Mouse (Mus musculus): Measurements from ENCODE around the gene Gpx5.
"Not testable (repeated sequence)": the region's sequence is repeated elsewhere in the genome, so short reads cannot be mapped to it uniquely, and the experiment has no call there.

Gene Gpx5

DNA sequence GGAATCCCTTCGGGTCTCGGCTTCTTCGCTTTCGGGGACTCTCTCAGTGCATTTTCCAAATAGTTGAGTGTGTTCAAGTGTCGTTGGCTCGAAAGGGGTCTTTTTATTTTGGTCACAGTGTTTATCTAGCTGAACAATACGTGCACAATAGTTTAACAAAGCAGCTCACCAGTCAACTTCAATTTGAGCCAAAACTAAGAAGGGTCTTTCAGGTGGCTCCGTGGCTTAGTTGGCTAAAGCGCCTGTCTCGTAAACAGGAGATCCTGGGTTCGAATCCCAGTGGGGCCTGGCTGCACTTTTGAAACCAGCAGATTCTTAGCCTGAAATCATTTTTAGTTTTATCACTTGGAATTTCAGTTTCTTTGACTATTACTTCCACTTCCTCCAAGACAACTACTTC is 28.2 kb downstream of the Gpx5 start:
- DNase-seq (ENCODE audit: low spot score), result peak; percentile 84

DNA sequence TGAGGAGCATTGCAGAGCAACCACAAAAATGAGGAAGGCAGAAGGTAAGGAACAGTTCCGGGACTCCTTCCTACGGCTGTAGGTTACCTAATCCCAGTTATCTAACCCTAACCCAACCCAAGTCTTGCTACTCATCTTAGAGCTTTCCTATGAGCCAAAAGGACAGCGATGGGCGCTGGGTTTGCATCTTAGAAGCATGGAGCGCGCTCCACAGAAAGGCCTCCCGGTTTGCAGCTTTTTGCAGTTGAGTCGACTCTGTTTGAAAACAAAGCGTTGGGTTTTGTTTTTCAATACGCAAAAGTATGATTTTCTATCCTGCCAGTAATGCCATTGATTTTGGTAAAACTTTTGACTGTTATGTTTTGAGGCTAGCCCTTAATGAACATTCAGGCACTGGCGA is 28.6 kb downstream of the Gpx5 start:
- DNase-seq (ENCODE audit: low spot score), result peak; percentile 24

DNA sequence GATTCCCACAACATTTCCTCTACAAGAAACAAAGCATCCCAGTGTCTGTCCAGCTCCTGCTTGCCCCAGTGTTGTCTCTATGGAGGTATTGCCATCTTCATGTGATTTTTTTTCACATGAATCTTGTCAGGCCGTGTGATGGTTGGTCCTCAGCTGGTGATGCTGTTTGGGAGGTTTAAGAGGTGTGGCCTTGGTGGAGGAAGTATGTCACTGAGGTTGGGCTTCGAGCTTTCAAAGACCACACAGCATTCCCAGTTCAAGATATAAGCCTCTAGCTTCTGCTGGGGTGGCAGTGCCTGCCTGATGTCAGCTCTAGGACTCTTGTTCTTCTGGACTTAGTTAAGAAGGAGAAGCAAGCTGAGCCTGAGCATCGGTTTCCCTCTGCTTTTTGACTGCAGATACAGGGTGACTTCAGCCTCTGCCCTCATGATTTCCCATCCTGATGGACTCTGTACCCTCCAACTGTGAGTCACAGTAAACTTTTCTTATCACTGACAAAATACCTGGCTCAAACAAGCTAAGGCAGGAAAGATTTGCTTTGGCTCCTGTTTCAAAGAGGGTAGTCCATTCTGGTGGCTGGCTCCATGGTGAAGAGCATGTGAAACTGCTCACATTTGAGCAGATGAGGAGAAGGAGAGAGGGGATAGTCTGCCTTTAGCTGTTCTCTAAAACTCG is 29.6 kb downstream of the Gpx5 start:
- no peak for DNase-seq (ENCODE audit: low spot score)

DNA sequence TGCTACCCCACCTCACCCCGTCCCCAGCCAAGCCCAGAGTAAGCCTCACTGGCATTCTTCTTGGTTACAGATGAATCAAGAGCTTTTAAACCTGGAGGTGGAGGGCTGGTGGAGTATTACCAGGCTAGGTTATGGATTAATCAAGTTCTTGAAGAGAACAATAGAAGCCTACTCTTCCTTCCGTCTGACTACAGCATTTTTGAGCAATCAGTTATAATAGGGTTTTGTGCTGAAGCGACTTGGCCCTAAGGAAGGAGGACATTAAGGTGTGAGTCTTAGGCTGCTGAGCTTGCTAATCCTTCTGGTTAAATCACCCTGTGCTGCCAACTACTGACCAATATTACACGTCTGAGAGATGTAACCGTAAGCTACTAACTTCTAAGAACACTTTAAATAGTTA is 32.2 kb downstream of the Gpx5 start:
- no peak for DNase-seq (ENCODE audit: low spot score)

DNA sequence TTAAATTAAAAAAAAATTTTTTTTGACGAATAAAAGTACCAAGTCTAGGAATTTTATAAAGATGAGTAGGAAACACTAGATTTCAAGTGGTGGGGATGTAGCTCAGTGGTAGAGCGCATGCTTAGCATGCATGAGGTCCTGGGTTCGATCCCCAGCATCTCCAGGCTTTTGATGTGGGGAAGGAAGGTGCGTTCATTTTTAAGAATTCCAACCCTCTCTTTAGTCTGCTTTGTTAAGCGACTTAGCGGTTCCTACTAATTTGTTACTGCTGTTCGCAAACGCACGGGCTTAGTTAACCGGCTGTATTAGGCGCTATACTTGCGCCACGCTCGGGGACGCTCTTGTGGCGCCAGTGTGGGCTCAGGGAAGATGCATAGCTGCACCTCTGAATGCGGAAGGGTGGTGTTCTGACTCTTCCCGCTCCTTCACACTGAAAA is 32.8 kb downstream of the Gpx5 start:
- DNase-seq (ENCODE audit: low spot score), result peak; percentile 90

DNA sequence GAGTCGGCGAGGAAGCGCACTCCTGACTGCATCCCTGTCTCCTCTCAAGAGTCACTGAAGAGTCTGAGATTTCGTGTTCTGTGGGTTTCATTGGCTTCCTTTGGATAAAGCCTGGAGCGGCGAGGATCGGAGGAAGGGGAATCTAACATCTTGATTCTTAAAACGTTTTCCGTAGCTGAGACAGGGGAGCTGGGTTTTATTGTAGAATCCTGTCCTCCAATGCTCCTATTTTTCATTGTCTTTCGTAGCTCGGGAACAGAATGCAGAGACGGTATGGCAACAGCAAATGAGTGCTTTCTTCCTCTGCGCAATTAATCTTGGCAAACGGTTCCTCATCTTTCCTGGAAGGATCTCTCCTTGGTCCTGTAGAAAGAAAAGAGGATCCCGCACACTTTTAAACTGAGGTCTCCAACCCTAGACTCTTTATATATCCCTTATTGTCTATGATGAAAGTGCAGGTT is 33.3 kb downstream of the Gpx5 start:
- DNase-seq (ENCODE audit: low spot score), result peak; percentile 37

DNA sequence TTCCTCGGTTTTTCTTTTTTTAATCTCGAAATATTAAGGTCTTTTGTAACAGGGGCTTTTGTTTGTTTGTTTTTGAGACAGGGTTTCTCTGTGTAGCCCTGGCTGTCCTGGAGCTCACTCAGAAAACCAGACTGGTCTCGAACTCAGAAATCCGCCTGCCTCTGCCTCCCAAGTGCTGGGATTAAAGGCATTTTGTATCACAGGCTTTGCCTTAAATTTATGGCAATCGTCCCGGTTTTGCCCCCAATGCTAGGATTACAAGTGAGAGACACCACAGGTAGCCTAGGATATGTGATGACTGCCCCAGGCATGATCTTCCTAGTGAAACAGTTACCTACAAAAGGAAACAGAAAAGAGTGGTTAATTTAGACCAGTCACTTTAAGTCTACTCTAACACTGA is 34.0 kb downstream of the Gpx5 start:
- peak; percentile 45 for DNase-seq (ENCODE audit: low spot score)

DNA sequence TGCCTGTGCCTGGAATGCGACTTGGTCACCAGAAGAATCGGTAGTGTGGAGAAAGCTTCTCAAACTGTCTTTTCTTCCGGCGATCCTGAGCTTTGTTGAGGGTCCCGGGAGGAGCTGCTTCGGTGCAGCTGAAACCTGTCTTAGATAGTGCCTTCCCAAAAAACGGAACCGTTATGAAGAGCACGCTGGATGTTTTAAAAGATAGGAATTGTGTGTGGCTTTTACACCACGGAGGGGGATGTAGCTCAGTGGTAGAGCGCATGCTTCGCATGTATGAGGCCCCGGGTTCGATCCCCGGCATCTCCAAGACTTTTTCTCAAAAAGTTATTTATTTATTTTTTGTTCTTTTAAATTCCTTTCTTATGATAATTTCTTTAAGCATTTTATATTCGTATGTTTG is 38.5 kb downstream of the Gpx5 start:
- peak; percentile 92 for DNase-seq (ENCODE audit: low spot score)

DNA sequence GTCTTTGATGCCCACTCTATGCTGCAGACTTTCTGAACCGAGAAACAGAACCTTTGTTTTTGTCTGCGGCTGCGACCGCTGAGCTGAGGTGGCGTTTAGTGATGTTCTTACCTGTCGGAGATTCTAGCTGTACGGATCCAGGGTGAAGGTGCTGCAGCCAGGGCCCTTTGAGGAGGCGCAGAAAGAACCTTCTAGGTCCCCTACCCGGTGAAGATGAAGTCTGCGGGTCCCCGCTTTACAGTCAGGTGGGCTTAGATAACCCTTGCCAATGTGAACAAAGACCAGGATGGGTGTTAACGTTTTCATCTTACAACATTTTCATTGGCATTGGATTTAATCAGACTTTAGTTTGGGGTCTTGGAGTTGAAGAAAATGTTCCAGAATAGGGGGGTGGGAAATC is 39.0 kb downstream of the Gpx5 start:
- DNase-seq (ENCODE audit: low spot score), result no peak

DNA sequence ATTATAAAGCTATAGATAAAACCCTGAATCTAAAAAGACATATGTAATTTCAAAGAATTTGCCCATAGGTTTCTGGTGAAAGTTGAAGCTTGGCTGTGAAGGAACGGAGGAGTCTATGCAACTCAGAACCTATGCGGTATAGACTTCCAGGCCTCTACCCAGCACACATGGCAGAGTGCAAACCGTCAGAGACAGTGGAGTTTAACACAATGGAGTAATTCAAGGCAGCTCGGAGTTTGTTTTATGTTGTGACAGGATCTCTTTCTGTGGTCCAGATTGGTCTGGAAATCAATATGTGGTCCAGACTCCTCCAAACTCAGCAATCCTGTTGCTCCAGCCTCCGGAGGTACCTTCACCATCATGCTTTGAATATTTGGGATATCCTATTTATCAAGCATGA is 39.5 kb downstream of the Gpx5 start:
- DNase-seq (ENCODE audit: low spot score), result peak; percentile 28

DNA sequence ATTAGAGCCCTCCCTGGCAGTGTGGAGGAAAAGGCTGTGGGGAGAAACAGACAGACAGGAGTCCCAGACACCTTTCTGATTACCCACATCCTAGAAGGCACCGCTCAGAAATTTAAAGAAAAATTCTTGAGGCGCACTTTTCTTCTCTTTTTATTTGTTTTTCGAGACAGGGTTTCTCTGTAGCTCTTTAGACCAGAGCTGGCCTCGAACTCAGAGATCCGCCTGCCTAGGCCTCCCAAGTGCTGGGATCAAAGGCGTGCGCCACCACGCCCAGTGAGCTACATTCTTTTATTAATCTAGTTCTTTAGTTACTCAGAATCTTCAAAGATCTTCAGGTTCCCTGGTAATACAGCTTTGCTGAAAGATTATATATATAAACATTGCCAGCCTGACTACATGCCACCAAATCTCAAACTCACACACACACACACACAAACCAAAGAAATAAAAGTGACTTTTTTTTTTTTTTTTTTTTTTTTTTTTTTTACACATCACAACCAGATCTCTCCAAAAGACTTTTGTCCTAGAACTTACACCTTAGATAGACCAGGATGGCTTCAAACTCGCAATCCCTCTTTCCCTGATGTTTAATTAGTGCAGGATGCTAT is 42.4 kb downstream of the Gpx5 start:
- DNase-seq (ENCODE audit: low spot score), result no peak

DNA sequence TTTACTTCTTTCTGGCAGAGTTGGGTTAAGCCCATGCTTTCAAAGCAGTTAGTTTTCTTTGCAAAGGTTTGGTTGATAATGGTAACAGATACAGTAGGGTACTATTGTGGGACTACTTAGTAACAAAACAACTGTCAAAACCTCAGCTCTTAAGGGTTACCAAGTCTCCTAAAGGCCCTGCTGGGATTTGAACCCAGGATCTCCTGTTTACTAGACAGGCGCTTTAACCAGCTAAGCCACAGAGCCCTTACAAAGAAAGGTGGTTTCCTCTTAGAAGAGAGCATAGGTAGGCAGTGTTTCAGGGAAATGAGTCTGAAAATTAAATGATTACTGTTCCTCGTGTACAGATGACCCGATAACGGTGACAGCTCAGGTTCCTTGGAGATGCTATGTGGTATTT is 43.5 kb downstream of the Gpx5 start:
- no peak for DNase-seq (ENCODE audit: low spot score)

DNA sequence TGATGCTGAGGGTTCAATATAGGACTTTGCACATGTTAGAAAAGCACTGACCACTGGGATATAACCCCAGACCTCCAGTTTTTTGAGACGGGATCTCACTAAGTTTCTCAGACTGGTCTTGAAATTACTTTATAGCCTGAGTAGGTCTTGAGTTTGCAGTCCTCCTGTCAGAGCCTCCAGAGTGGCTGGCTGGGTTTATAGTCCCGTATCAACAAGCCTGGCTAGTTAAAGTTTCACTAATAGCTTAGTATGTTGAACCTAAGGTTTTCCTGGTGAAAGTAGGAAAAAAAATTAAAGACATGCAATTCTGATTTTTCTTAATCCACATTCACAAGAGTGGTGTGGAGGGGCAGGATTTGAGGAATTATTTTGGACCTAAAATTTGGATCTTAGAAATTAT is 46.3 kb downstream of the Gpx5 start:
- DNase-seq (ENCODE audit: low spot score), result no peak

DNA sequence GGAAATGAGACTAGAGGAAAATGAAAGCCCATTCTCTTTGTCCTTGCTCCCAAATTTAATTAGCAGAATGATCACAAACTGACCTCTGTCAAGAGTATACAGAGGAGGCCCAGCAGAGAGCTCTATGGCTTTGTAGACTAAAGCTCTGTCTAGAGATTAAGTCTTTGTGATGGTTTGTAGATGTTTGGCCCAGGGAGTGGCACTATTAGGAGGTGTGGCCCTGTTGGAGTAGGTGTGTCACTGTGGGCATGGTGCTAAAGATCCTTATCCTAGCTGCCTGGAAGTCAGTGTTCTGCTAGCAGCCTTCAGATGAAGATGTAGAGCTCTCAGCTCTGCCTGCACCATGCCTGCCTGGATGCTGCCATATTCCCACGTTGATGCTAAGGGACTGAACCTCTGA is 47.6 kb downstream of the Gpx5 start:
- DNase-seq (ENCODE audit: low spot score), result not testable (repeated sequence)

DNA sequence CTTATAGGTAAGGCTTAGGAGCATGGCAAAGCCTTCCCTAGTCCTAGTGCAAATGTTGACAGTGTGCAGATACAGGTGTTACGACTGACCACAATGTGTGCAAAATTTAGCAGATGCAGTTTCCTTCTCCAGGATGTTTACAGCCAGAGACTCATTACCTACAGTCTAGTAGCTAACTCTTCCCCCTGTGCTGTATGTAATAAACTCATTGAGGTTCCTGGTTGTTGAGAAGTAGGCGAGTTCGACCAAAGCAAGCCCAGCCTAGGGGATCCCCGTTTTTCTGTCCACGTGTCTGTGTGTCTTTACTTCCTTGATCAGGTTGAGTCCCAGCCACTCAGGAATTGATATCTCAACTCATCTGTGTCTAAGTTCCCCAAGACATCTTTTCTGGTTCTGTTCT is 48.4 kb downstream of the Gpx5 start:
- DNase-seq (ENCODE audit: low spot score), result no peak

DNA sequence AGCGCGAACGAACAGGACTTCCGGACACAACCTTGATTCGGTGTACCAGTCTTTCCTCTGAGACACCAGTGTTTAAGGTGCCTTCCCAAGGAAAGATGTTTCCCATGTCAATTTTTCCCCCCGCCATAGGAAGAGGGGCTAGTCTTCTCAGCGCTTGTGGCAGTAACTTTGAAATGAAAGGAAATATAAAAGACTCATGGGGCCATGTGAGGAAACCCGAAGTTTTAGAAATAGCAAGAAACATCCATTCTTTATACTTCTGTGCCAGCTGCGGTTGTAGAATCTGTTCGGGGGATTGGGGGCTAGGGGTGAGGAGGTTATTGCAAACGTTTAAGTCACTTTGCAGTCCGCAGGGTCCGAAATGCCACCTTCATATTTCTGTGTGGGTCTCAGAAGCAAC is 49.3 kb downstream of the Gpx5 start:
- no peak for DNase-seq (ENCODE audit: low spot score)

DNA sequence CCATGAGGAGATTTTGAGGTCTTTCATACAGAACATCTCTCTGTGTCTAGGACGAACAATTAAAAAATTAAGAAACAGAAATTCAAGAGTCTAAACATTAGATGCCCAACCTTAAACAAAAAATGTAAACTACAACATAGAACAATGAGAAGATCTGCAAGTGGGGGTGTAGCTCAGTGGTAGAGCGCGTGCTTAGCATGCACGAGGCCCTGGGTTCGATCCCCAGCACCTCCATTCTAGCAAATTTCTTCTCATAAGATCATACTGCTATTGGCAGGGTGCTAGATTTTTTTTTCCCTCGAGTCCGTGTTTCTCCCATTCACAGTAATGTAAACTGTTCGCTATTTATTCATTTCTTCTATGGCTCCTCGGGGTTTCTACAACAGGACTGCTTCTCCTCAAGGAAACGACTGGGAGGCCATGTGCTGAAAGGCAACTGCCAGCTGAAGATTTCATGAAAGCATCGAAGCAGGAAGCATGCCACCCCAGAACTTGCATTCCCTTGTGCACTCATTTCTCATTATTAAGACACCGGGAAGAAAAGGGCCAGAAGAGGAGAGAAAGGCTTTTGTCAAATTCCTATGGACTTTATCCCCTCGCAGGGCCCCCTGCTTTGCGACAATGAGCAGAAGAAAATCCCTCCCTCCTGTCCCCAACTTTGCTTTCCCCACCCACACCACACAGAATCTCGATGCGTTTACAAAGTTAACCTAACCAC is 50.0 kb downstream of the Gpx5 start:
- peak; percentile 60 for DNase-seq (ENCODE audit: low spot score)

DNA sequence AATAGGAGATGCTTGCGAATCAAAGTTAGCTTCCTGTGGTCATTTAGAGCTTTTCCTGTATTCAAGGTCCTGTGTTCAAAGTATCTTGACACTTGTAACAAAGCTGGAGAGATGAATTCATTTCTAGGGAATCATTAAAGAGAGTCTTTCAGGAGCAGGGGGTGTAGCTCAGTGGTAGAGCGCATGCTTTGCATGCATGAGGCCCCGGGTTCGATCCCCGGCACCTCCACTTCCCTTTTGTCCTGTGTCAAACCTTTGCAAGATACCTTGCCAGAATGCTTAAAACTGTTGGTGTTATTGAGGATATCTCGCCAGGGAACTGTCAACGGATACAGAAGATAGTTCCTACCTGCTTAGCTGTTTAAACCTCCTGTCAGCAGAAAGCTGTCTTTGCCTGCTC is 51.7 kb downstream of the Gpx5 start:
- DNase-seq (ENCODE audit: low spot score), result peak; percentile 58

DNA sequence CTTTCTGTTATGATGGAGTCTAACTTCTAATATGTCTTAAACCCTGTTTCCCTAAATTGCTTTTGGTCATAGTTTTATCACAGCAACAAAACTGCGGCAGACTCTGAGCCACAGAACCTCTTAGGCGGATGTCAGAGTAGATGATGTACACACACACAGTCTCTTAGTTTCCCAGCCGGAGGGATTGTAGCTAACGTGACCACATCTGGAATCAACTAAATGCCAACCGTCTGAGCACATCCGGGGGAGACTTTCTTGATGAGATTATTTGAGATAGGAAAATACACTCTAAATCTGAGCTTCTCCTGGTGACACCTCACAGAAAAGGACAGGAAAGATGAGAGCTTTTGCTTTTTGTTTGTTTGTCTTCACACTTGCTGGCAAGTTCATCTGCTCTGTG is 55.4 kb downstream of the Gpx5 start:
- DNase-seq (ENCODE audit: low spot score), result no peak

DNA sequence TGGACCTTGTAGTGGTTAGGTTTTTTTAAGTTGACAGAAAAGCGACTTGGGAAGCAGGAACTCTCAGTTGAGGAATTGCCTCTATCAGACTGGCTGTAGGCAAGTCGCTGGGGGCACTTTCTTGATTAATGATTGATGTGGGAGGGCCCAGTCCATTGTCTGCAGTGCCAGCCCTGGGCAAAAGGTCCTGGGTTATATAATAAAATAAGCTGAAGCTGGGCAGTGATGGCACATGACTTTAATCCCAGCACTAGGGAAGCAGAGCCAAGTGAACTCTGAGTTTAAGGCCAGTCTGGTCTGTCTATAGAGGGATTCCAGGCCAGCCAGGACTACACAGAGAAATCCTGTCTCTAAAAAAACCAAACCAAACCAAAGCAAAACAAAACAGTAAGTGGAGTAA is 55.8 kb downstream of the Gpx5 start:
- DNase-seq (ENCODE audit: low spot score), result no peak
